8 mouse cellular contexts compared by ENCODE assay signal in genomic region chr1:128359554-128360376, GRCm38 (mm10). TPM values are rescaled to one million over a fixed set of nuclear protein-coding genes. Genes with fewer than 3 reads are reported as not detected.
DNase-seq lines count a peak whose midpoint lies in the region; ATAC-seq and TF ChIP-seq lines count a peak whose summit lies in the region.

TSS of gene Mcm6 (minus strand) at chr1:128359664.

- no peaks in the 10 kb centered on the region for H3K4me1 ChIP-seq in cortical plate, adult 2 months (ENCODE audit: control insufficient read depth, insufficient read depth, low read length)
- peaks cover 48% of the 10 kb centered on the region for H3K4me1 ChIP-seq in megakaryocyte, embryonic 14.5 days

- no peak within 1 kb of the TSS for H3K27ac ChIP-seq in cortical plate, adult 2 months (ENCODE audit: insufficient read depth, low read length)

- ATAC-seq in activated CD4-positive, CD25-positive, alpha-beta regulatory T cell, adult 4 months, result peak; percentile 94

- H3K27me3 ChIP-seq in megakaryocyte, embryonic 14.5 days (replicated peaks), result no peaks in the 10 kb centered on the region

- TF ChIP-seq POLR2A in cortical plate, adult 2 months (IDR thresholded peaks at IDR 0.05; ENCODE audit: extremely low read depth, insufficient read depth, low read length), result 0 out of 2 replicates have a peak, but pooled peaks have one; percentile 13

- peaks cover 54% of the 10 kb centered on the region for H3K36me3 ChIP-seq in megakaryocyte, embryonic 14.5 days (replicated peaks; ENCODE audit: low read length)

- peak; percentile 84 to 87 for DNase-seq in gastrocnemius, adult 8-10 months (ENCODE audit: low spot score in 2 of 2)
- DNase-seq in hindlimb bud, embryonic 11.5 days (ENCODE audit: extremely low spot score, low read depth, low spot score), result peak; percentile 76
- peak; percentile 85 to 92 for DNase-seq in left cerebral cortex, adult 8-10 months (ENCODE audit: low spot score in 2 of 2)
- DNase-seq in right cerebral cortex, postnatal 10 days (ENCODE audit: low spot score in 2 of 2), result peak; percentile 97
- peak; percentile 91 for DNase-seq in urinary bladder, postnatal 25 days (ENCODE audit: low spot score)

- peak within 1 kb of the TSS; percentile 37 for H3K4me3 ChIP-seq in cortical plate, adult 2 months (ENCODE audit: insufficient read depth, low read length)
- H3K4me3 ChIP-seq in megakaryocyte, embryonic 14.5 days (replicated peaks), result peak within 1 kb of the TSS; percentile 95

- no peaks in the 10 kb centered on the region for H3K9me3 ChIP-seq in megakaryocyte, embryonic 14.5 days

- no peak for TF ChIP-seq CTCF in cortical plate, adult 2 months (IDR thresholded peaks at IDR 0.05; ENCODE audit: extremely low read depth, insufficient read depth, low read length)

RNA-seq across cellular contexts. Expression of gene Mcm6, which starts in this region (rescaled TPM):
- 100 to 1,000 TPM; 124 to 149 TPM for polyA plus RNA-seq in activated CD4-positive, CD25-positive, alpha-beta regulatory T cell, adult 4 months (2017; shearing (Covaris generic))
- 7.4 and 7.8 TPM in 2 replicates for polyA plus RNA-seq in cortical plate, adult 2 months (2012; rRNA removed)
- 1 to 10 TPM; 1.7 to 2.2 (median 1.9) TPM for total RNA-seq in gastrocnemius, adult 8-10 months (2022)
- 1 to 10 TPM; 6.1 to 8.7 (median 7.3) TPM for total RNA-seq in left cerebral cortex, adult 8-10 months (2022)
- 5.7 and 7.6 TPM in 2 replicates for polyA plus RNA-seq in megakaryocyte, embryonic 14.5 days (2012; ENCODE audit: insufficient read depth, low replicate concordance)

Comparison
In these comparisons a context has a peak if more than half of its experiments do, and no peak if none do; other contexts are left out.
1. RNA of gene Mcm6 (polyA plus RNA-seq): 124 to 149 TPM in activated CD4-positive, CD25-positive, alpha-beta regulatory T cell, adult 4 months; 5.7 to 7.6 TPM in megakaryocyte, embryonic 14.5 days and 7.4 to 7.8 TPM in cortical plate, adult 2 months; every median in the first group is over 10 times any median in the second.
2. Peak in every context shown above with its lines, with median percentiles within 50 percentile points of each other: DNase-seq.